Comparison of ENCODE assay signal across 17 mouse cellular contexts in the genomic region with DNA sequence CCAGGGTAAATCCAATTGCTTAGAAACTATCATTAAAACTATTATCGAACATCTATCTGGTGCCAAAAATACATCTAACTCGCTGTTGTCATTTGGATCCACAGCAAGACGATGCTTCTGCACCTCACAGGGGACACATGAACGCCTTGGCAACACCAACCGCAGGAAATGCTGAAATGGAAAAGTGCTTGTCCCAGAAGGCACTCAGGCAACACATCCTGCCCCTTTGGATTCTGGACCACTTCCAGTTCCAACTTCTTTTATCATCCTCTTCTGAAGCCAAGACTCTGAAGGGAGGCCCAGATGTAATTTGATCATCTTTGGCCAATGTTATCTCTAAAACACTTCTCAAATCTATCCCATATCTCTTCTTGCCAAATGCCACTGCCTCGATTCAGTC.
DNase-seq lines count a peak whose midpoint lies in the region; ATAC-seq and TF ChIP-seq lines count a peak whose summit lies in the region.
"Had no signal": no experiment of that assay in that cellular context is flagged by ENCODE, and none has a peak within 500 bp of the region (broad histone marks: within the 10 kb centered on the region; RNA-seq: fewer than 3 reads in every experiment).

No protein-coding gene starts in this region.

- H3K27ac ChIP-seq in embryonic facial prominence, embryonic 14.5 days (replicated peaks; ENCODE audit: low read depth, low read length), result no peak overlapping the region
- no peak overlapping the region for H3K27ac ChIP-seq in embryonic facial prominence, embryonic 10.5 days (replicated peaks)
- H3K27ac ChIP-seq in liver, adult 2 months (replicated peaks; ENCODE audit: insufficient read depth, low read depth, low read length), result no peak overlapping the region
- H3K27ac ChIP-seq in liver, embryonic 11.5 days (ENCODE audit: low read depth, low read length), result no peak overlapping the region
- H3K27ac ChIP-seq in forebrain, embryonic 13.5 days, result no peak overlapping the region
- H3K27ac ChIP-seq: forebrain, embryonic 10.5 days; heart, embryonic 13.5 days; liver, embryonic 13.5 days; midbrain, embryonic 12.5 days; neural tube, embryonic 13.5 days had no signal

- DNase-seq in embryonic facial prominence, embryonic 14.5 days (ENCODE audit: low spot score), result peak; percentile 32
- DNase-seq in embryonic facial prominence, embryonic 10.5 days (ENCODE audit: low spot score), result no peak
- peak; percentile 20 for DNase-seq in liver, adult 2 months (ENCODE audit: extremely low read depth, low read depth, low spot score)
- no peak for DNase-seq in liver, embryonic 11.5 days (ENCODE audit: low spot score)
- peak; percentile 27 for DNase-seq in kidney, postnatal 14 days
- peak; percentile 85 for DNase-seq in skeletal muscle tissue, adult 2 months (ENCODE audit: low read depth, low spot score)
- no peak for DNase-seq in ovary, postnatal 10 days (ENCODE audit: low spot score)
- DNase-seq: cerebellum, adult 11-12 months; layer of hippocampus, postnatal 36 days; liver, embryonic 13.5 days; right cerebral cortex, postnatal 25 days had no signal

- ATAC-seq in embryonic facial prominence, embryonic 14.5 days (ENCODE audit: low read depth), result peak; percentile 4; the same call in 1 of the 2 replicates
- ATAC-seq in liver, embryonic 11.5 days (replicated peaks; ENCODE audit: low FRiP score), result no peak
- ATAC-seq in forebrain, embryonic 13.5 days, result no peak
- ATAC-seq: inflammation-experienced regulatory T-cells, adult 6 months had no signal

- no peak for TF ChIP-seq POLR2A in liver, adult 2 months (IDR thresholded peaks at IDR 0.05; ENCODE audit: extremely low read depth, insufficient read depth, low read length)

- H3K79me2 ChIP-seq in liver, adult 2 months (ENCODE audit: control insufficient read depth, insufficient read depth, low read length), result no peaks in the 10 kb centered on the region

- H3K4me2 ChIP-seq in embryonic facial prominence, embryonic 14.5 days (ENCODE audit: low read depth, low read length), result no peak overlapping the region
- no peak overlapping the region for H3K4me2 ChIP-seq in liver, embryonic 11.5 days
- H3K4me2 ChIP-seq in forebrain, embryonic 13.5 days, result no peak overlapping the region
- H3K4me2 ChIP-seq: heart, embryonic 13.5 days; liver, embryonic 13.5 days; midbrain, embryonic 12.5 days; neural tube, embryonic 13.5 days had no signal

- no peaks in the 10 kb centered on the region for H3K27me3 ChIP-seq in embryonic facial prominence, embryonic 14.5 days (replicated peaks; ENCODE audit: control insufficient read depth, insufficient read depth, low read length)
- no peaks in the 10 kb centered on the region for H3K27me3 ChIP-seq in embryonic facial prominence, embryonic 10.5 days (replicated peaks; ENCODE audit: low read depth, poor library complexity, severe bottlenecking)
- no peaks in the 10 kb centered on the region for H3K27me3 ChIP-seq in liver, adult 2 months (ENCODE audit: control insufficient read depth, insufficient read depth, low read length)
- no peaks in the 10 kb centered on the region for H3K27me3 ChIP-seq in liver, embryonic 11.5 days (replicated peaks; ENCODE audit: control insufficient read depth, insufficient read depth, low read length)
- no peaks in the 10 kb centered on the region for H3K27me3 ChIP-seq in forebrain, embryonic 13.5 days
- H3K27me3 ChIP-seq: heart, embryonic 13.5 days; liver, embryonic 13.5 days; midbrain, embryonic 12.5 days; neural tube, embryonic 13.5 days had no signal

- no peak overlapping the region for H3K9ac ChIP-seq in embryonic facial prominence, embryonic 14.5 days (ENCODE audit: low read depth, low read length)
- H3K9ac ChIP-seq in liver, adult 2 months (ENCODE audit: low read depth, low read length), result no peak overlapping the region
- H3K9ac ChIP-seq in liver, embryonic 11.5 days (ENCODE audit: low read depth, low read length), result no peak overlapping the region
- no peak overlapping the region for H3K9ac ChIP-seq in forebrain, embryonic 13.5 days
- H3K9ac ChIP-seq: heart, embryonic 13.5 days; liver, embryonic 13.5 days; midbrain, embryonic 12.5 days; neural tube, embryonic 13.5 days had no signal

- no peak for TF ChIP-seq CTCF in liver, adult 2 months (IDR thresholded peaks at IDR 0.05; ENCODE audit: low read depth, low read length)

- no peaks in the 10 kb centered on the region for H3K4me1 ChIP-seq in embryonic facial prominence, embryonic 14.5 days (ENCODE audit: control insufficient read depth, insufficient read depth, low read length)
- no peaks in the 10 kb centered on the region for H3K4me1 ChIP-seq in embryonic facial prominence, embryonic 10.5 days
- no peaks in the 10 kb centered on the region for H3K4me1 ChIP-seq in liver, adult 2 months (ENCODE audit: control insufficient read depth, insufficient read depth, low read length)
- no peaks in the 10 kb centered on the region for H3K4me1 ChIP-seq in liver, embryonic 11.5 days (replicated peaks; ENCODE audit: control insufficient read depth, insufficient read depth, low read length)
- no peaks in the 10 kb centered on the region for H3K4me1 ChIP-seq in forebrain, embryonic 13.5 days
- H3K4me1 ChIP-seq: liver, embryonic 13.5 days; midbrain, embryonic 12.5 days; neural tube, embryonic 13.5 days had no signal

- no peak overlapping the region for H3K4me3 ChIP-seq in embryonic facial prominence, embryonic 14.5 days (ENCODE audit: low read depth, low read length)
- no peak overlapping the region for H3K4me3 ChIP-seq in embryonic facial prominence, embryonic 10.5 days
- H3K4me3 ChIP-seq in liver, adult 2 months (ENCODE audit: insufficient read depth, low read depth, low read length), result no peak overlapping the region
- no peak overlapping the region for H3K4me3 ChIP-seq in liver, embryonic 11.5 days (ENCODE audit: low read depth, low read length)
- H3K4me3 ChIP-seq in forebrain, embryonic 13.5 days, result no peak overlapping the region
- H3K4me3 ChIP-seq: forebrain, embryonic 10.5 days; heart, embryonic 13.5 days; liver, embryonic 13.5 days; midbrain, embryonic 12.5 days; neural tube, embryonic 13.5 days had no signal

- no peaks in the 10 kb centered on the region for H3K9me3 ChIP-seq in embryonic facial prominence, embryonic 14.5 days (ENCODE audit: control insufficient read depth, low read length)
- no peaks in the 10 kb centered on the region for H3K9me3 ChIP-seq in embryonic facial prominence, embryonic 10.5 days
- H3K9me3 ChIP-seq in liver, embryonic 11.5 days (ENCODE audit: control insufficient read depth, low read length), result no peaks in the 10 kb centered on the region
- H3K9me3 ChIP-seq in forebrain, embryonic 13.5 days (replicated peaks), result 0 out of 2 replicates have a peak, but pooled peaks cover 3% of the 10 kb centered on the region
- H3K9me3 ChIP-seq: forebrain, embryonic 10.5 days; liver, embryonic 13.5 days; midbrain, embryonic 12.5 days; neural tube, embryonic 13.5 days had no signal

- 81% methylated on average over 6 of the region's 6 CpGs for WGBS in embryonic facial prominence, embryonic 14.5 days
- WGBS in embryonic facial prominence, embryonic 10.5 days, result 88% methylated on average over 6 of the region's 6 CpGs
- 83% methylated on average over 6 of the region's 6 CpGs for WGBS in liver, adult 2 months
- WGBS in liver, embryonic 11.5 days, result 72% methylated on average over 6 of the region's 6 CpGs
- 85% methylated on average over 6 of the region's 6 CpGs for WGBS in forebrain, embryonic 13.5 days

- H3K36me3 ChIP-seq in embryonic facial prominence, embryonic 14.5 days (ENCODE audit: control insufficient read depth, insufficient read depth, low read length), result no peaks in the 10 kb centered on the region
- H3K36me3 ChIP-seq in embryonic facial prominence, embryonic 10.5 days (replicated peaks), result no peaks in the 10 kb centered on the region
- no peaks in the 10 kb centered on the region for H3K36me3 ChIP-seq in liver, adult 2 months (ENCODE audit: control insufficient read depth, insufficient read depth, low read length)
- no peaks in the 10 kb centered on the region for H3K36me3 ChIP-seq in liver, embryonic 11.5 days (ENCODE audit: control insufficient read depth, insufficient read depth, low read length)
- H3K36me3 ChIP-seq in forebrain, embryonic 13.5 days (ENCODE audit: poor library complexity, severe bottlenecking), result no peaks in the 10 kb centered on the region
- H3K36me3 ChIP-seq: forebrain, embryonic 10.5 days; heart, embryonic 13.5 days; liver, embryonic 13.5 days; midbrain, embryonic 12.5 days; neural tube, embryonic 13.5 days had no signal

Comparison
In these comparisons a context has a peak if more than half of its experiments do, and no peak if none do; other contexts are left out.
1. DNase-seq: peak in embryonic facial prominence, embryonic 14.5 days (single experiment), liver, adult 2 months (single experiment), kidney, postnatal 14 days (single experiment) and skeletal muscle tissue, adult 2 months (single experiment); none in embryonic facial prominence, embryonic 10.5 days (single experiment), liver, embryonic 11.5 days (single experiment) and ovary, postnatal 10 days (single experiment).